Mouse (Mus musculus) liver, adult 2 months (tissue): ENCODE data around the gene Slc16a10. TPM values are rescaled to one million over a fixed set of nuclear protein-coding genes. Genes with fewer than 3 reads are reported as not detected.

Experiments used
- DNase-seq: peaks from one replicate; pipeline ENCODE4 v3.0.0-alpha.2; 2011; ENCODE audit warnings: low read depth, low spot score; ENCODE audit errors: extremely low read depth
- H3K27ac ChIP-seq: fragments of 200-500 bp; replicated peaks from 2 replicates; pipeline ENCODE4 v1.5.1; 2012; ENCODE audit warnings: low read depth, mild to moderate bottlenecking, control low read depth, inconsistent platforms, low read length; ENCODE audit not compliant: insufficient read depth
- H3K27me3 ChIP-seq: fragments of 200-500 bp; 2 replicates; pipeline ENCODE4 v1.6.1; 2012; ENCODE audit warnings: mild to moderate bottlenecking, moderate library complexity, low read length, inconsistent platforms; ENCODE audit not compliant: control insufficient read depth, insufficient read depth
- H3K36me3 ChIP-seq: fragments of 200-500 bp; 2 replicates; pipeline ENCODE4 v1.6.1; 2012; ENCODE audit warnings: low read length, inconsistent platforms; ENCODE audit not compliant: control insufficient read depth, insufficient read depth
- H3K4me1 ChIP-seq: fragments of 200-500 bp; 2 replicates; pipeline ENCODE4 v1.6.1; 2011; ENCODE audit warnings: low read length; ENCODE audit not compliant: control insufficient read depth, insufficient read depth
- H3K4me3 ChIP-seq: fragments of 200-500 bp; 2 replicates; pipeline ENCODE4 v1.5.1; 2011; ENCODE audit warnings: low read depth, mild to moderate bottlenecking, control low read depth, low read length, moderate library complexity; ENCODE audit not compliant: insufficient read depth
- H3K79me2 ChIP-seq: fragments of 200-500 bp; 2 replicates; pipeline ENCODE4 v1.6.1; 2012; ENCODE audit warnings: inconsistent platforms, mild to moderate bottlenecking, low read length, moderate library complexity; ENCODE audit not compliant: control insufficient read depth, insufficient read depth
- H3K9ac ChIP-seq: fragments of 200-500 bp; 2 replicates; pipeline ENCODE4 v1.6.1; 2012; ENCODE audit warnings: low read depth, mild to moderate bottlenecking, control low read depth, inconsistent platforms, low read length
- CTCF ChIP-seq: fragments of 200-500 bp; IDR thresholded peaks from 2 replicates; pipeline ENCODE4 v1.5.1; 2011; ENCODE audit warnings: low read depth, low read length, control low read depth
- POLR2A ChIP-seq: fragments of 200-500 bp; IDR thresholded peaks from 2 replicates; pipeline ENCODE4 v1.6.1; 2011; ENCODE audit warnings: low read length, control low read depth; ENCODE audit not compliant: insufficient read depth; ENCODE audit errors: extremely low read depth
- WGBS: fragments of 180-500 bp; shearing (Covaris S2); methylation state at CpG from one replicate; pipeline ENCODE4 v1.1.7; 2018; 5-methylcytosine and 5-hydroxymethylcytosine counted together
- polyA plus RNA-seq: library from polyadenylated mRNA; depleted of rRNA; stranded (reverse); fragments of >200 nt; gene quantifications from 2 replicates; pipeline ENCODE4 v1.2.3, GENCODE M21; 2012
- total RNA-seq: library from RNA; depleted of rRNA; stranded (reverse); fragments of >200 nt; gene quantifications from 2 replicates; pipeline ENCODE4 v1.2.3, GENCODE M21; 2014

Slc16a10 gene
- total and polyA plus RNA-seq, 2 experiments: 61.4 to 76.0 TPM

DNA sequence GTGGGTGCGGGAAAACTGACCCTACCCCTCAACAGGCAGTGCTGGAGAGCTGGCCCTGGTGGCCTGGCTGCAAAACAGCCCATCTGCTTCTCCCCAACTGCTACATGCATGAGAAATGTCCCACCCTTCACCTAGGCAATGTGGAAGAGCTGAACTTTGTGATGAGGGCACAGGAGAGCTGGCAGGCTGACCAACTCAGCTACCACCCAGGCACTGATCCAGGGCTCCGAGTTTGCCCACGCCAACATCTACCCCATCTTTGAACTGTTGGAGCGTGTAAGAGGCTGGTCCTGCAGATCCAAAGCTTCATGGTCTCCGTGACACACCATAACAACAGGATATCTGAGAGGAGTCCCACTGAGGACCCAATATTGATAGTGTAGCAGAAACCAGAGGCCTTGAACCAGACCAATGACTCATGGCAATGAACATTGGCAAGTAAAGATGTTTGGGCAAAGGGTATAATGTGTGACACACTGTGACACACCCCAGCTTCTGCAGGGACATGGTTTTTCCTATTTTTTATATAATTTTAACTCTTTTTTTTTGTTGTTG lies 19.7 kb upstream of the Slc16a10 start:
- DNase-seq: peak; percentile 88
- Histone ChIP-seq H3K9ac (peak overlapping the region; percentile 6), H3K4me1 (peaks cover 18% of the 10 kb centered on the region), H3K79me2 (no peaks in the 10 kb centered on the region), H3K27me3 (no peaks in the 10 kb centered on the region), H3K27ac (peak overlapping the region; percentile 93), H3K4me3 (no peak overlapping the region), H3K36me3 (no peaks in the 10 kb centered on the region)
- 39% methylated on average over 5 of the region's 5 CpGs for WGBS
- no peak for TF ChIP-seq CTCF
- TF ChIP-seq POLR2A: no peak

DNA sequence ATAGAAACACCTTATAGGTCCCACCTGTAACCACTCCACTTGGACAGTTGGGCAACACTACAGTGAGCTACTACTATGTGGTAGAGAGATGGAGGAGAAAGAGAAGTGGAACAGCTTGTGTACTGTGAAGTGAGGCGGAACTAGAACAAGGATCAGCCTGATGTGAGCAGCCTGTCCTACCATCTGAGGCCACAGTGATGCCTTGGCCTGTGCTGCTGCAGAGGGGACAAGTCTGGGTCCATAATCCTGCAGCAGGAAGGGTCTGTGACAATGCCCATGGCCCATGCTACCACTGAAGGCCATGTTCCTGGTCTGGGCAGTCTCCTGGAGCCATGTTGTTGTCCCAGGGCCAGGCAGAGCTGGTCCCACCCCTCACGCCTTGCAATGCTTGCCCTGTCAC lies 19.2 kb upstream of the Slc16a10 start:
- Histone ChIP-seq H3K27me3 (no peaks in the 10 kb centered on the region), H3K79me2 (no peaks in the 10 kb centered on the region), H3K27ac (peak overlapping the region; percentile 93), H3K9ac (peak overlapping the region; percentile 6; the same call in 1 of the 2 replicates), H3K4me3 (no peak overlapping the region), H3K36me3 (no peaks in the 10 kb centered on the region), H3K4me1 (peaks cover 18% of the 10 kb centered on the region)
- DNase-seq: no peak
- 56% methylated on average over 2 of the region's 2 CpGs for WGBS
- TF ChIP-seq POLR2A (no peak), CTCF (no peak)

DNA sequence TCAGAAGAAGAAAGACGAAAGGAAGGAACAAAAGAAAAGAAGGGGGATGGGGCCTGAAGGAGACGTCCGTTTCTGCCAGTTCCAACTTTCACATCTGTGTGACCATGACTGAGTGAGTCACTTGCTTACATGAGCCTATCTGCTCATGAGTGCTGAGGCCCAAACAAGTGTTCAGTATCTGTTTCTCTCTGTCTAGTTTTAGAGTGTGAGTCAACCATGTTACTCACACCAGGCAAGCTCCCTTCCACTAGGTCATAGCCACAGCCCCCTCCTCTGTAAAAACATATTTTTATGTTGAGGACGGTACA lies 10.4 kb upstream of the Slc16a10 start:
- H3K27me3 ChIP-seq: no peaks in the 10 kb centered on the region
- DNase-seq: no peak
- H3K36me3 ChIP-seq: no peaks in the 10 kb centered on the region
- H3K9ac ChIP-seq: no peak overlapping the region
- H3K4me1 ChIP-seq: no peaks in the 10 kb centered on the region
- no peaks in the 10 kb centered on the region for H3K79me2 ChIP-seq
- TF ChIP-seq POLR2A: no peak
- TF ChIP-seq CTCF: no peak
- WGBS: 83% methylated on average over 4 of the region's 4 CpGs
- H3K27ac ChIP-seq: no peak overlapping the region
- no peak overlapping the region for H3K4me3 ChIP-seq

DNA sequence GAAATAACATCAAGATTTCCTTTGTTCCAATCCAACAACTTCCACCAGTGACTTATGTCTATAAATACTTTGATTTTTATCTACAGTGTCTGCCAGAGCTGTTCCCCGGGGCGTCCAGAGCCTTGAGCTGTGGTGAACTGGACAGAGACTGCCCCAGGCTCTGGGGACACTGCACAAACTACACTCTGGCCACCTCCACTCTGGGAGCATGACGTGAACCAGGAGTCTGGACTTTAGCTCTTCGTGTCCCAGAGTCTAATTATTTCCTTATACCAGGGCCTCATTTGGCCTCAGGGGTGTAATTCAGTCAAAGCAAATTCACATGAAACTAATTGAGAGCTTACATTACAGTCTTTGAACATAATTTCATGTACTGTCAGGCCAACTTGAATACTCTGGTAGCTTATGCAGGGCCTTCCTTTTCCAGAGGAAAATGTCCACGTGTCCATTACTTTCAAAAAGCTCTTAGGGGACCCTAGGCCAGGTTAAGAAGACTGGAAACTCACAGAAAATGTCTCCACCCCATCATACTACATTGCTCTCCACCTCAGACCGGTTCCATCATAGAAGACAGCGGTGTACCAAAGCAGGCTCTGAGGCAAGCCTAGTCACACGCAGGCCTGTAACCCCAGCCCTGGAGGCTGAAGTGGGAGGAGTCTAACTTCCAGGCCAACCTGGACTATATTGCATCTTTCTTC lies 9.9 kb upstream of the Slc16a10 start:
- no peak overlapping the region for H3K27ac ChIP-seq
- H3K36me3 ChIP-seq: no peaks in the 10 kb centered on the region
- no peaks in the 10 kb centered on the region for H3K79me2 ChIP-seq
- H3K27me3 ChIP-seq: no peaks in the 10 kb centered on the region
- no peaks in the 10 kb centered on the region for H3K4me1 ChIP-seq
- WGBS: 66% methylated on average over 8 of the region's 8 CpGs
- no peak overlapping the region for H3K9ac ChIP-seq
- TF ChIP-seq CTCF: no peak
- TF ChIP-seq POLR2A: no peak
- peak; percentile 63 for DNase-seq
- no peak overlapping the region for H3K4me3 ChIP-seq

DNA sequence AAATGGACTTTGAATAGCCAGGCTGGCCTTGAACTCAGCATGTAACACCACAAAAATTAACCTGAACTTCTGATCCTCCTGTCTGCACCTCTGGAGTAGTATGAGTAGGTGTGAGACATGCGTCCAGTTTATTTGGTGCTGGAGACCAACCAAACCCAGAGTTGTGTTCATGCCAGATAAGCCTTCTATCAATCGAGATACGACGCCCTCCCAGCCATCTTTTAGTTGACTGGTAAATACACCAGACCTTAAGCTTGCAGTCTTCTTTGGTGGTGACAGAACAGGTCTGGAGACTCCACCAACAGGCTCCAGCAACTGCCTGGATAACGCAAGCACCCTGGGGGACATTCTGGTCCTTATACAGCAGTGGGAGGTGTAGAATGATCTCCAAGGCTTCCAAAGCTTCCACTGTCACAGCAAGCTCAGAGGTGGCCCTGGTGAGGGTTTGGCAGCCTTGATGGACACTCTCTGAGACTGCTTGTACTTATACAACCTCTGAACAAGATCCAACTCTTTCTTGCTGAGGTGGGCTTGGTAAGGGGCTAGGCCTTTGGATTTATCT lies 7.6 kb upstream of the Slc16a10 start:
- 87% methylated on average over 5 of the region's 5 CpGs for WGBS
- no peaks in the 10 kb centered on the region for H3K27me3 ChIP-seq
- no peak overlapping the region for H3K4me3 ChIP-seq

More for the DNA sequence above, 7.6 kb upstream of the Slc16a10 start:
- Histone ChIP-seq H3K4me1 (no peaks in the 10 kb centered on the region), H3K36me3 (no peaks in the 10 kb centered on the region), H3K9ac (no peak overlapping the region), H3K27ac (no peak overlapping the region), H3K79me2 (no peaks in the 10 kb centered on the region)
- no peak for DNase-seq
- TF ChIP-seq CTCF (no peak), POLR2A (no peak)
